Comparison of ENCODE assay signal across 23 mouse cellular contexts in genomic region chr3:34551069-34551468, GRCm38 (mm10).
"Had no signal": no experiment of that assay in that cellular context is flagged by ENCODE, and none has a peak within 500 bp of the region (broad histone marks: within the 10 kb centered on the region; RNA-seq: fewer than 3 reads in every experiment).

No protein-coding gene starts in this region.

- ATAC-seq: liver, embryonic 12.5 days; midbrain, embryonic 16.5 days had no signal

- H3K4me2 ChIP-seq: limb, embryonic 13.5 days; liver, embryonic 12.5 days; liver, embryonic 15.5 days; lung, embryonic 15.5 days; midbrain, embryonic 12.5 days; neural tube, embryonic 15.5 days had no signal

- DNase-seq: kidney, adult 9 months; kidney, postnatal 14 days; kidney, postnatal 4 days; liver; lung, adult 18-20 months; lung, postnatal 10 days; lung, postnatal 36 days; right cerebral cortex, adult 18-20 months; right cerebral cortex, postnatal 14 days; right cerebral cortex, postnatal 4 days; thymus, adult 2 months; thymus, postnatal 14 days; thymus, postnatal 4 days had no signal

- H3K4me1 ChIP-seq: liver, embryonic 12.5 days; liver, embryonic 15.5 days; lung, embryonic 15.5 days had no signal

- H3K9me3 ChIP-seq: limb, embryonic 10.5 days; limb, embryonic 13.5 days; liver, embryonic 12.5 days; liver, embryonic 15.5 days; lung, embryonic 15.5 days; midbrain, embryonic 12.5 days; neural tube, embryonic 15.5 days had no signal

- H3K4me3 ChIP-seq: limb, embryonic 10.5 days; limb, embryonic 13.5 days; liver, embryonic 12.5 days; liver, embryonic 15.5 days; lung, embryonic 15.5 days; midbrain, embryonic 12.5 days; myocyte; neural tube, embryonic 15.5 days had no signal

- H3K9ac ChIP-seq: limb, embryonic 13.5 days; liver, embryonic 12.5 days; liver, embryonic 15.5 days; lung, embryonic 15.5 days; midbrain, embryonic 12.5 days; neural tube, embryonic 15.5 days had no signal

- H3K27me3 ChIP-seq: limb, embryonic 13.5 days; liver, embryonic 12.5 days; liver, embryonic 15.5 days; lung, embryonic 15.5 days; neural tube, embryonic 15.5 days had no signal

- H3K36me3 ChIP-seq: limb, embryonic 10.5 days; limb, embryonic 13.5 days; liver, embryonic 12.5 days; liver, embryonic 15.5 days; lung, embryonic 15.5 days; midbrain, embryonic 12.5 days; neural tube, embryonic 15.5 days had no signal

- H3K27ac ChIP-seq: limb, embryonic 10.5 days; limb, embryonic 13.5 days; liver, embryonic 12.5 days; liver, embryonic 15.5 days; lung, embryonic 15.5 days; midbrain, embryonic 12.5 days; neural tube, embryonic 15.5 days; stomach, postnatal 0 days had no signal
